ENCODE assay signal across 1 mouse cellular context in the genomic region with DNA sequence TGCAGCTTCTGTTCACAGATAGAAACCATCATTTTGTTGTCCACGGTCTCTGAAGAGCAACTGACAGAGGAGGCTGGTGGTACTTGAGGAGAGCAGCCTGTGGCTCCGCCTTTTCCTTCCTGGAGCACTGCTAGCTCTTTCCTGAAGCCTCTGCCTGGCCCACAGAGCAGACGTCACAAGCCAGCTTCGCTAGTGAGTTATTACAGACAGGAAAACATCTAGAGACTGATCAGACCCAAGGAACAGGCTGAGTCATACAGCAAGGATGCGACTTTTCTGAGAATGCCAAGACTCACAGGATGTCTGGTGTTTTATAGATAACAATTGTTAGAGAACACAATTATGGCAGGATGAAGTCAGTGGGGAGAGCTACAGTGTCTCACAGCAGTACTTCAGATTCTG.
TF ChIP-seq lines count a peak whose summit lies in the region.

Gene Gm49391, minus strand, starts transcription at position 72 of the 402 bp plus-strand sequence.
Gene Ctla2a, minus strand, starts transcription at position 126 of the 402 bp plus-strand sequence.

TF ChIP-seq in MEL, 35 proteins besides CTCF, POLR2A, EP300 and RAD21 (continued from another document):
- TF ChIP-seq GATA1 (IDR thresholded peaks at IDR 0.05; ENCODE audit: low read depth, low read length) (peak; percentile 68), SMC3 (IDR thresholded peaks at IDR 0.05; ENCODE audit: low read depth, low read length) (no peak), TAL1 (IDR thresholded peaks at IDR 0.05; ENCODE audit: low read length) (peak; percentile 79), ZKSCAN1 (IDR thresholded peaks at IDR 0.05; ENCODE audit: low read depth, low read length) (no peak), RCOR1 (IDR thresholded peaks at IDR 0.05; ENCODE audit: low read depth, low read length) (0 out of 2 replicates have a peak, but pooled peaks have one; percentile 24), E2F4 (IDR thresholded peaks at IDR 0.05; ENCODE audit: borderline replicate concordance, low read depth, low read length) (no peak), TCF12 (IDR thresholded peaks at IDR 0.05; ENCODE audit: low read depth, low read length) (0 out of 2 replicates have a peak, but pooled peaks have one; percentile 29), CHD2 (IDR thresholded peaks at IDR 0.05; ENCODE audit: low read length) (no peak), NELFE (IDR thresholded peaks at IDR 0.05; ENCODE audit: low read depth, low read length) (no peak), JUND (IDR thresholded peaks at IDR 0.05; ENCODE audit: low read depth, low read length) (no peak), MXI1 (IDR thresholded peaks at IDR 0.05; ENCODE audit: low read depth, low read length) (no peak), MYC (IDR thresholded peaks at IDR 0.05; ENCODE audit: low read depth, low read length) (no peak), ELF1 (IDR thresholded peaks at IDR 0.05; ENCODE audit: low read depth, low read length) (no peak)
